Mouse (Mus musculus): ENCODE data around the gene Ablim2. TPM values are rescaled to one million over a fixed set of nuclear protein-coding genes. Genes with fewer than 3 reads are reported as not detected.

The Ablim2 gene
- polyA plus RNA-seq, 1 experiment from 2014 or later = 1.7 TPM

- H3K4me2 ChIP-seq (ENCODE audit: low read depth) = no peak overlapping the region
- H3K27ac ChIP-seq (ENCODE audit: low read depth, low read length) = no peak overlapping the region
- no peak for DNase-seq (ENCODE audit: low spot score)
- no peaks in the 10 kb centered on the region for H3K9me3 ChIP-seq (ENCODE audit: control insufficient read depth, low read length)
- WGBS = 86% methylated on average over 5 of the region's 5 CpGs
- H3K9ac ChIP-seq (ENCODE audit: low read length) = no peak overlapping the region
- H3K4me3 ChIP-seq (ENCODE audit: low read depth, low read length) = no peak overlapping the region
- H3K27me3 ChIP-seq (ENCODE audit: control insufficient read depth, insufficient read depth, low read length) = no peaks in the 10 kb centered on the region
- no peak for ATAC-seq (ENCODE audit: insufficient read depth, low FRiP score, low TSS enrichment)
- H3K36me3 ChIP-seq (ENCODE audit: control insufficient read depth, insufficient read depth, low read length) = no peaks in the 10 kb centered on the region
- no peaks in the 10 kb centered on the region for H3K4me1 ChIP-seq (ENCODE audit: control insufficient read depth, insufficient read depth, low read length)
Observed at GRCm38 (mm10) chr5:35803416-35803815, 45.7 kb downstream of the Ablim2 start.

- H3K4me1 ChIP-seq (ENCODE audit: control insufficient read depth, insufficient read depth, low read length) = no peaks in the 10 kb centered on the region
- H3K4me3 ChIP-seq (ENCODE audit: low read depth, low read length) = no peak overlapping the region
- no peaks in the 10 kb centered on the region for H3K27me3 ChIP-seq (ENCODE audit: control insufficient read depth, insufficient read depth, low read length)
- 83% methylated on average over 4 of the region's 4 CpGs for WGBS
- DNase-seq (ENCODE audit: low spot score) (no peak), ATAC-seq (ENCODE audit: insufficient read depth, low FRiP score, low TSS enrichment) (no peak)
- no peak overlapping the region for H3K9ac ChIP-seq (ENCODE audit: low read length)
- no peak overlapping the region for H3K27ac ChIP-seq (ENCODE audit: low read depth, low read length)
- H3K36me3 ChIP-seq (ENCODE audit: control insufficient read depth, insufficient read depth, low read length) = no peaks in the 10 kb centered on the region
- H3K9me3 ChIP-seq (ENCODE audit: control insufficient read depth, low read length) = no peaks in the 10 kb centered on the region
- H3K4me2 ChIP-seq (ENCODE audit: low read depth) = no peak overlapping the region
Observed at GRCm38 (mm10) chr5:35804685-35805084, 47.0 kb downstream of the Ablim2 start.

- no peak for DNase-seq (ENCODE audit: low spot score)
- H3K4me3 ChIP-seq (ENCODE audit: low read depth, low read length) = no peak overlapping the region
- H3K27ac ChIP-seq (ENCODE audit: low read depth, low read length) = no peak overlapping the region
- H3K4me1 ChIP-seq (ENCODE audit: control insufficient read depth, insufficient read depth, low read length) = no peaks in the 10 kb centered on the region
- ATAC-seq (ENCODE audit: insufficient read depth, low FRiP score, low TSS enrichment) = no peak
- no peak overlapping the region for H3K4me2 ChIP-seq (ENCODE audit: low read depth)
- H3K9me3 ChIP-seq (ENCODE audit: control insufficient read depth, low read length) = no peaks in the 10 kb centered on the region
- no peak overlapping the region for H3K9ac ChIP-seq (ENCODE audit: low read length)
- no peaks in the 10 kb centered on the region for H3K36me3 ChIP-seq (ENCODE audit: control insufficient read depth, insufficient read depth, low read length)
- no peaks in the 10 kb centered on the region for H3K27me3 ChIP-seq (ENCODE audit: control insufficient read depth, insufficient read depth, low read length)
- 92% methylated on average over 3 of the region's 3 CpGs for WGBS
Observed at GRCm38 (mm10) chr5:35805209-35805608, 47.5 kb downstream of the Ablim2 start.

- 91% methylated on average over 8 of the region's 8 CpGs for WGBS
- Histone ChIP-seq H3K9me3 (ENCODE audit: control insufficient read depth, low read length) (no peaks in the 10 kb centered on the region), H3K4me1 (ENCODE audit: control insufficient read depth, insufficient read depth, low read length) (no peaks in the 10 kb centered on the region), H3K4me2 (ENCODE audit: low read depth) (no peak overlapping the region), H3K4me3 (ENCODE audit: low read depth, low read length) (no peak overlapping the region), H3K27me3 (ENCODE audit: control insufficient read depth, insufficient read depth, low read length) (no peaks in the 10 kb centered on the region), H3K36me3 (ENCODE audit: control insufficient read depth, insufficient read depth, low read length) (no peaks in the 10 kb centered on the region), H3K9ac (ENCODE audit: low read length) (no peak overlapping the region), H3K27ac (ENCODE audit: low read depth, low read length) (no peak overlapping the region)
- DNase-seq (ENCODE audit: low spot score) (no peak), ATAC-seq (ENCODE audit: insufficient read depth, low FRiP score, low TSS enrichment) (no peak)
Observed at GRCm38 (mm10) chr5:35807018-35807417, 49.3 kb downstream of the Ablim2 start.

- Histone ChIP-seq H3K9me3 (ENCODE audit: control insufficient read depth, low read length) (no peaks in the 10 kb centered on the region), H3K27ac (ENCODE audit: low read depth, low read length) (no peak overlapping the region), H3K36me3 (ENCODE audit: control insufficient read depth, insufficient read depth, low read length) (no peaks in the 10 kb centered on the region), H3K9ac (ENCODE audit: low read length) (no peak overlapping the region), H3K4me1 (ENCODE audit: control insufficient read depth, insufficient read depth, low read length) (no peaks in the 10 kb centered on the region), H3K27me3 (ENCODE audit: control insufficient read depth, insufficient read depth, low read length) (no peaks in the 10 kb centered on the region), H3K4me3 (ENCODE audit: low read depth, low read length) (no peak overlapping the region), H3K4me2 (ENCODE audit: low read depth) (no peak overlapping the region)
- no peak for DNase-seq (ENCODE audit: low spot score)
- no peak for ATAC-seq (ENCODE audit: insufficient read depth, low FRiP score, low TSS enrichment)
- 67% methylated on average over 3 of the region's 3 CpGs for WGBS
Observed at GRCm38 (mm10) chr5:35810526-35810925, 52.8 kb downstream of the Ablim2 start.

- Histone ChIP-seq H3K4me1 (ENCODE audit: control insufficient read depth, insufficient read depth, low read length) (no peaks in the 10 kb centered on the region), H3K4me2 (ENCODE audit: low read depth) (no peak overlapping the region), H3K9me3 (ENCODE audit: control insufficient read depth, low read length) (no peaks in the 10 kb centered on the region), H3K36me3 (ENCODE audit: control insufficient read depth, insufficient read depth, low read length) (no peaks in the 10 kb centered on the region), H3K4me3 (ENCODE audit: low read depth, low read length) (no peak overlapping the region), H3K27ac (ENCODE audit: low read depth, low read length) (no peak overlapping the region), H3K9ac (ENCODE audit: low read length) (no peak overlapping the region), H3K27me3 (ENCODE audit: control insufficient read depth, insufficient read depth, low read length) (no peaks in the 10 kb centered on the region)
- no peak for DNase-seq (ENCODE audit: low spot score)
- 89% methylated on average over 13 of the region's 13 CpGs for WGBS
- no peak for ATAC-seq (ENCODE audit: insufficient read depth, low FRiP score, low TSS enrichment)
Observed at GRCm38 (mm10) chr5:35811639-35812295, 54.1 kb downstream of the Ablim2 start.

GRCm38 (mm10) chr5:35814334-35814941 is 56.8 kb downstream of the Ablim2 start:
- Histone ChIP-seq H3K4me2 (ENCODE audit: low read depth) (no peak overlapping the region), H3K36me3 (ENCODE audit: control insufficient read depth, insufficient read depth, low read length) (no peaks in the 10 kb centered on the region), H3K9me3 (ENCODE audit: control insufficient read depth, low read length) (no peaks in the 10 kb centered on the region), H3K4me1 (ENCODE audit: control insufficient read depth, insufficient read depth, low read length) (no peaks in the 10 kb centered on the region), H3K27ac (ENCODE audit: low read depth, low read length) (no peak overlapping the region), H3K27me3 (ENCODE audit: control insufficient read depth, insufficient read depth, low read length) (no peaks in the 10 kb centered on the region), H3K9ac (ENCODE audit: low read length) (no peak overlapping the region), H3K4me3 (ENCODE audit: low read depth, low read length) (no peak overlapping the region)
- WGBS = 75% methylated on average over 15 of the region's 15 CpGs
- DNase-seq (ENCODE audit: low spot score) (no peak), ATAC-seq (ENCODE audit: insufficient read depth, low FRiP score, low TSS enrichment) (no peak)

GRCm38 (mm10) chr5:35815051-35815450 is 57.4 kb downstream of the Ablim2 start:
- Histone ChIP-seq H3K4me1 (ENCODE audit: control insufficient read depth, insufficient read depth, low read length) (no peaks in the 10 kb centered on the region), H3K27ac (ENCODE audit: low read depth, low read length) (no peak overlapping the region), H3K9me3 (ENCODE audit: control insufficient read depth, low read length) (no peaks in the 10 kb centered on the region), H3K27me3 (ENCODE audit: control insufficient read depth, insufficient read depth, low read length) (no peaks in the 10 kb centered on the region), H3K9ac (ENCODE audit: low read length) (no peak overlapping the region), H3K36me3 (ENCODE audit: control insufficient read depth, insufficient read depth, low read length) (no peaks in the 10 kb centered on the region), H3K4me3 (ENCODE audit: low read depth, low read length) (no peak overlapping the region), H3K4me2 (ENCODE audit: low read depth) (no peak overlapping the region)
- WGBS = 53% methylated on average over 2 of the region's 2 CpGs
- DNase-seq (ENCODE audit: low spot score) = no peak
- ATAC-seq (ENCODE audit: insufficient read depth, low FRiP score, low TSS enrichment) = no peak

GRCm38 (mm10) chr5:35817266-35817665 is 59.6 kb downstream of the Ablim2 start:
- Histone ChIP-seq H3K4me1 (ENCODE audit: control insufficient read depth, insufficient read depth, low read length) (no peaks in the 10 kb centered on the region), H3K9ac (ENCODE audit: low read length) (no peak overlapping the region), H3K4me3 (ENCODE audit: low read depth, low read length) (no peak overlapping the region), H3K4me2 (ENCODE audit: low read depth) (no peak overlapping the region), H3K27ac (ENCODE audit: low read depth, low read length) (no peak overlapping the region), H3K9me3 (ENCODE audit: control insufficient read depth, low read length) (no peaks in the 10 kb centered on the region), H3K36me3 (ENCODE audit: control insufficient read depth, insufficient read depth, low read length) (no peaks in the 10 kb centered on the region), H3K27me3 (ENCODE audit: control insufficient read depth, insufficient read depth, low read length) (no peaks in the 10 kb centered on the region)
- ATAC-seq (ENCODE audit: insufficient read depth, low FRiP score, low TSS enrichment) = no peak
- no peak for DNase-seq (ENCODE audit: low spot score)
- WGBS = 84% methylated on average over 3 of the region's 5 CpGs
